7 mouse cellular contexts compared by ENCODE assay signal in the genomic region with DNA sequence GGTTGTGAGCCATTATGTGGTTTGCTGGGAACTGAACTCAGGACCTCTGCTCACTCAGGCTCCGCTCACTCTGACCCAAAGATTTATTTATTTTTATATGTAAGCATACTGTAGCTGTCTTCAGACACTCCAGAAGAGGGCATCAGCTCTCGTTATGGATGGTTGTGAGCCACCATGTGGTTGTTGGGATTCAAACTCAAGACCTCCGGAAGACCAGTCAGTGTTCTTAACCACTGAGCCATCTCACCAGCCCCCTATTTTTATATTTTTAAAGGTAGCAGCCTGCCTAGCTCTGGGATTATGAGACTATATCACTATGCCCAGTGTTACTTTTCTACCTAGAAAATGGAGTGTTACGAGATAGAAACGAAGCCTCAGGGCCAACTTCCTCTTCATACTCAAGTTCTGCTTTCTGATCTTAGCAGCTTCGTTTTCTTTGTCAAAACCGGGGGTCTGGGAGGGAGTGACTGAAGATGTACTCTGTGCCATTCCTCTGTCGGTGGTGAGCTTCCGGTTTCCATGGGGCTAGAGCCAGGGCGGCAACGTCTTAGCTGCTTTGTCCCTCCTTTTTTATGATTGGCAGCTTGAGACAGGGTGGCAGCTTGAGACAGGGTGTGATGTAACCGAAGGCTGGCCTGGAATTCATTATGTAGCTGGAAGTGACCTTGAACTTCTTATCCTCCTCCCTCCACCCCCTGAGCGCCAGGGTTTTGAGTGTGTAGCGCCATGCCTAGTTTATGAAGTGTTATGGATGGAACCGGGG. TPM values are rescaled to one million over a fixed set of nuclear protein-coding genes. Genes with fewer than 3 reads are reported as not detected.
DNase-seq lines count a peak whose midpoint lies in the region; ATAC-seq and TF ChIP-seq lines count a peak whose summit lies in the region.

No protein-coding gene starts in this region.

- no peak for TF ChIP-seq EP300 in CH12.LX (IDR thresholded peaks at IDR 0.05; ENCODE audit: low read length)

- TF ChIP-seq CTCF in CH12.LX (conservative IDR thresholded peaks at IDR 0.05 in 1 of 2, IDR thresholded peaks at IDR 0.05 in 1 of 2; ENCODE audit: low read depth in 2 of 2, low read length in 2 of 2) = peak in 1 of 2 experiments; percentile 40; a peak in 2 of 4 replicates

- H3K27me3 ChIP-seq in CH12.LX (replicated peaks) = no peaks in the 10 kb centered on the region

- no peak for TF ChIP-seq POLR2A in CH12.LX (IDR thresholded peaks at IDR 0.05; ENCODE audit: low read depth, low read length)

- no peaks in the 10 kb centered on the region for H3K36me3 ChIP-seq in CH12.LX (replicated peaks in 1 of 2; ENCODE audit: control insufficient read depth in 1 of 2, insufficient read depth in 1 of 2, low read length in 1 of 2)

- H3K4me3 ChIP-seq in CH12.LX (replicated peaks in 1 of 3; ENCODE audit: low read depth in 2 of 3, low read length in 2 of 3, poor library complexity in 1 of 3) = no peak overlapping the region

- H3K4me1 ChIP-seq in CH12.LX (ENCODE audit: control insufficient read depth in 1 of 2, insufficient read depth in 2 of 2) = peaks cover 3 to 20% of the 10 kb centered on the region in 2 experiments; a peak in 3 of 4 replicates

- peak; percentile 97 for ATAC-seq in granulocyte monocyte progenitor cell, adult 5-6 weeks (replicated peaks; ENCODE audit: poor library complexity, severe bottlenecking)
- peak; percentile 98 for ATAC-seq in megakaryocyte progenitor cell, adult 5-6 weeks (replicated peaks; ENCODE audit: poor library complexity)
- ATAC-seq in erythroblast, adult 5-6 weeks (replicated peaks; ENCODE audit: low FRiP score, poor library complexity, severe bottlenecking) = no peak; the same call in 1 of the 2 replicates

- peak; percentile 78 to 84 for DNase-seq in B cell, adult 2 months
- peak; percentile 10 for DNase-seq in CH12.LX (ENCODE audit: extremely low read depth)
- no peak for DNase-seq in right cerebral cortex, postnatal 36 days (ENCODE audit: low spot score in 2 of 2)
- no peak for DNase-seq in cerebellum, adult 11-12 months

- TF ChIP-seq RAD21 in CH12.LX (IDR thresholded peaks at IDR 0.05; ENCODE audit: low read depth, low read length) = no peak; the same call in 1 of the 2 replicates

- H3K79me2 ChIP-seq in CH12.LX (replicated peaks; ENCODE audit: control insufficient read depth, extremely low read depth, insufficient read depth, poor library complexity, severe bottlenecking) = no peaks in the 10 kb centered on the region

- in situ Hi-C loops in CH12.LX (cut with MboI; ENCODE audit: low pct_ligation_motif_present, low pct_unique_long_range_greater_than_20kb, low sequenced_read_pairs) = no loop called here

- no peak overlapping the region for H3K4me2 ChIP-seq in CH12.LX (ENCODE audit: insufficient read depth, low read depth, poor library complexity, severe bottlenecking)

- H3K27ac ChIP-seq in CH12.LX (ENCODE audit: insufficient read depth, low read depth) = no peak overlapping the region

- H3K9ac ChIP-seq in CH12.LX (ENCODE audit: insufficient read depth, low read depth) = no peak overlapping the region

- dilution Hi-C loops in CH12.LX (cut with MboI; ENCODE audit: extremely low pct_ligation_motif_present, extremely low pct_unique_long_range_greater_than_20kb, low sequenced_read_pairs) = no loop called here

- no peaks in the 10 kb centered on the region for H3K9me3 ChIP-seq in CH12.LX (replicated peaks; ENCODE audit: low read length)

TF ChIP-seq in CH12.LX, 34 proteins besides CTCF, POLR2A, EP300 and RAD21:
- TF ChIP-seq UBTF (IDR thresholded peaks at IDR 0.05; ENCODE audit: low read depth, low read length) (no peak), MYC (IDR thresholded peaks at IDR 0.05; ENCODE audit: low read depth, low read length) (0 out of 2 replicates have a peak, but pooled peaks have one; percentile 37), JUN (IDR thresholded peaks at IDR 0.05; ENCODE audit: insufficient read depth, low read depth, low read length) (no peak), ZC3H11A (IDR thresholded peaks at IDR 0.05; ENCODE audit: low read depth, low read length) (no peak), IRF4 (IDR thresholded peaks at IDR 0.05; ENCODE audit: low read depth, low read length) (no peak), PAX5 (IDR thresholded peaks at IDR 0.05; ENCODE audit: low read length) (no peak), TBP (conservative IDR thresholded peaks at IDR 0.05; ENCODE audit: low read depth, low read length) (no peak), E2F4 (IDR thresholded peaks at IDR 0.05; ENCODE audit: insufficient replicate concordance, low read depth, low read length) (no peak)

RNA-seq across cellular contexts. Expression of a gene that starts 23.5 kb away (rescaled TPM):
- total RNA-seq in CH12.LX (2012; rRNA removed) (83.5 and 86.4 TPM in 2 replicates), CH12.LX (2014; rRNA removed) (144 and 160 TPM in 2 replicates)
- polyA plus RNA-seq in CH12.LX (2012; ENCODE audit: insufficient read length, low read depth) = 382 and 388 TPM in 2 replicates
- total RNA-seq in granulocyte monocyte progenitor cell, adult 5-6 weeks (2014; fragmentation: Nextera tagmentation) = 374 and 389 TPM in 2 replicates
- total RNA-seq in granulocyte monocyte progenitor cell, adult 5-6 weeks (2017) = 129 and 155 TPM in 2 replicates
- 409 and 415 TPM in 2 replicates for total RNA-seq in megakaryocyte progenitor cell, adult 5-6 weeks (2015)
- 139 and 157 TPM in 2 replicates for total RNA-seq in megakaryocyte progenitor cell, adult 5-6 weeks (2017)
- 128 and 139 TPM in 2 replicates for total RNA-seq in erythroblast, adult 5-6 weeks (2015; ENCODE audit: low replicate concordance)
- 29.7 and 37.6 TPM in 2 replicates for total RNA-seq in erythroblast, adult 5-6 weeks (2017; ENCODE audit: low replicate concordance)

RNA-seq across cellular contexts. Expression of a gene that starts 38.3 kb away (rescaled TPM):
- total RNA-seq in CH12.LX (2012; rRNA removed) = 139 and 151 TPM in 2 replicates
- 36.8 and 39.2 TPM in 2 replicates for total RNA-seq in CH12.LX (2014; rRNA removed)
- polyA plus RNA-seq in CH12.LX (2012; ENCODE audit: insufficient read length, low read depth) = 410 and 418 TPM in 2 replicates
- total RNA-seq in granulocyte monocyte progenitor cell, adult 5-6 weeks (2014; fragmentation: Nextera tagmentation) = 530 and 613 TPM in 2 replicates
- 186 and 246 TPM in 2 replicates for total RNA-seq in granulocyte monocyte progenitor cell, adult 5-6 weeks (2017)
- total RNA-seq in megakaryocyte progenitor cell, adult 5-6 weeks (2015) = 517 and 531 TPM in 2 replicates
- total RNA-seq in megakaryocyte progenitor cell, adult 5-6 weeks (2017) = 167 and 172 TPM in 2 replicates
- total RNA-seq in erythroblast, adult 5-6 weeks (2015; ENCODE audit: low replicate concordance) = 103 and 127 TPM in 2 replicates
- total RNA-seq in erythroblast, adult 5-6 weeks (2017; ENCODE audit: low replicate concordance) = 36.6 and 91.7 TPM in 2 replicates

Comparison
In these comparisons a context has a peak if more than half of its experiments do, and no peak if none do; other contexts are left out.
1. DNase-seq: peak in B cell, adult 2 months (2 of 2) and CH12.LX (single experiment); none in right cerebral cortex, postnatal 36 days (0 of 2) and cerebellum, adult 11-12 months (single experiment).